Mouse (Mus musculus): ENCODE measurements around the gene Rab25.

GRCm38 (mm10) chr3:88542486-88542885 lies 5.6 kb downstream of the Rab25 start:
- TF ChIP-seq CTCF (IDR thresholded peaks at IDR 0.05; ENCODE audit: control insufficient read depth, insufficient read depth, insufficient read length), result no peak
- TF ChIP-seq MAX (IDR thresholded peaks at IDR 0.05), result no peak
- TF ChIP-seq USF1 (IDR thresholded peaks at IDR 0.05; ENCODE audit: low read depth), result no peak

Data from C2C12 (cell line).